Mouse (Mus musculus): ENCODE data around the gene Smarca1. TPM values are rescaled to one million over a fixed set of nuclear protein-coding genes. Genes with fewer than 3 reads are reported as not detected.

Gene Smarca1
- polyA plus RNA-seq, 1 experiment from 2014 or later = 31.3 TPM

- no peaks in the 10 kb centered on the region for H3K36me3 ChIP-seq (ENCODE audit: control insufficient read depth, insufficient read depth, low read length)
- H3K4me3 ChIP-seq (ENCODE audit: low read length) = no peak overlapping the region
- H3K4me1 ChIP-seq (ENCODE audit: control insufficient read depth, insufficient read depth, low read depth, low read length) = no peaks in the 10 kb centered on the region
- 53% methylated on average over 6 of the region's 6 CpGs for WGBS
- no peak for ATAC-seq
- H3K9me3 ChIP-seq (ENCODE audit: control insufficient read depth, low read length) = no peaks in the 10 kb centered on the region
- no peak overlapping the region for H3K4me2 ChIP-seq (ENCODE audit: low read length)
- no peak overlapping the region for H3K9ac ChIP-seq (ENCODE audit: low read depth, low read length)
- H3K27ac ChIP-seq (ENCODE audit: low read depth, low read length) = no peak overlapping the region
- no peaks in the 10 kb centered on the region for H3K27me3 ChIP-seq (replicated peaks; ENCODE audit: control insufficient read depth, insufficient read depth, low read length)
These were observed 57.5 kb downstream of the Smarca1 start for GRCm38 (mm10) chrX:47835098-47835834.

GRCm38 (mm10) chrX:47833431-47833830 lies 59.3 kb downstream of the Smarca1 start:
- WGBS = 61% methylated on average over 2 of the region's 2 CpGs
- no peaks in the 10 kb centered on the region for H3K4me1 ChIP-seq (ENCODE audit: control insufficient read depth, insufficient read depth, low read depth, low read length)
- no peak overlapping the region for H3K9ac ChIP-seq (ENCODE audit: low read depth, low read length)
- no peak overlapping the region for H3K4me3 ChIP-seq (ENCODE audit: low read length)
- no peak for ATAC-seq
- no peaks in the 10 kb centered on the region for H3K36me3 ChIP-seq (ENCODE audit: control insufficient read depth, insufficient read depth, low read length)
- H3K4me2 ChIP-seq (ENCODE audit: low read length) = no peak overlapping the region
- no peaks in the 10 kb centered on the region for H3K27me3 ChIP-seq (replicated peaks; ENCODE audit: control insufficient read depth, insufficient read depth, low read length)
- H3K27ac ChIP-seq (ENCODE audit: low read depth, low read length) = no peak overlapping the region
- no peaks in the 10 kb centered on the region for H3K9me3 ChIP-seq (ENCODE audit: control insufficient read depth, low read length)

GRCm38 (mm10) chrX:47820566-47820965 lies 72.2 kb downstream of the Smarca1 start:
- Histone ChIP-seq H3K27ac (ENCODE audit: low read depth, low read length) (no peak overlapping the region), H3K27me3 (replicated peaks; ENCODE audit: control insufficient read depth, insufficient read depth, low read length) (no peaks in the 10 kb centered on the region), H3K36me3 (ENCODE audit: control insufficient read depth, insufficient read depth, low read length) (no peaks in the 10 kb centered on the region), H3K9ac (ENCODE audit: low read depth, low read length) (no peak overlapping the region), H3K4me3 (ENCODE audit: low read length) (no peak overlapping the region), H3K4me1 (ENCODE audit: control insufficient read depth, insufficient read depth, low read depth, low read length) (no peaks in the 10 kb centered on the region), H3K9me3 (ENCODE audit: control insufficient read depth, low read length) (no peaks in the 10 kb centered on the region), H3K4me2 (ENCODE audit: low read length) (no peak overlapping the region)
- 48% methylated on average over 2 of the region's 2 CpGs for WGBS
- ATAC-seq = no peak

GRCm38 (mm10) chrX:47808717-47809116 lies 84.1 kb downstream of the Smarca1 start:
- no peaks in the 10 kb centered on the region for H3K9me3 ChIP-seq (ENCODE audit: control insufficient read depth, low read length)
- no peak for ATAC-seq
- H3K4me3 ChIP-seq (ENCODE audit: low read length) = no peak overlapping the region
- no peaks in the 10 kb centered on the region for H3K36me3 ChIP-seq (ENCODE audit: control insufficient read depth, insufficient read depth, low read length)
- H3K4me1 ChIP-seq (ENCODE audit: control insufficient read depth, insufficient read depth, low read depth, low read length) = no peaks in the 10 kb centered on the region
- H3K27ac ChIP-seq (ENCODE audit: low read depth, low read length) = no peak overlapping the region
- no peak overlapping the region for H3K4me2 ChIP-seq (ENCODE audit: low read length)
- 50% methylated on average over 2 of the region's 2 CpGs for WGBS
- no peaks in the 10 kb centered on the region for H3K27me3 ChIP-seq (replicated peaks; ENCODE audit: control insufficient read depth, insufficient read depth, low read length)
- no peak overlapping the region for H3K9ac ChIP-seq (ENCODE audit: low read depth, low read length)

- no peak for ATAC-seq
- Histone ChIP-seq H3K9me3 (ENCODE audit: control insufficient read depth, low read length) (no peaks in the 10 kb centered on the region), H3K27ac (ENCODE audit: low read depth, low read length) (no peak overlapping the region), H3K9ac (ENCODE audit: low read depth, low read length) (no peak overlapping the region), H3K36me3 (ENCODE audit: control insufficient read depth, insufficient read depth, low read length) (no peaks in the 10 kb centered on the region), H3K4me1 (ENCODE audit: control insufficient read depth, insufficient read depth, low read depth, low read length) (no peaks in the 10 kb centered on the region), H3K4me2 (ENCODE audit: low read length) (no peak overlapping the region), H3K27me3 (replicated peaks; ENCODE audit: control insufficient read depth, insufficient read depth, low read length) (no peaks in the 10 kb centered on the region), H3K4me3 (ENCODE audit: low read length) (no peak overlapping the region)
- WGBS = 80% methylated on average over 1 of the region's 1 CpGs
These were observed 128.3 kb downstream of the Smarca1 start for GRCm38 (mm10) chrX:47764440-47764839.

- no peak for ATAC-seq
- Histone ChIP-seq H3K4me3 (ENCODE audit: low read length) (no peak overlapping the region), H3K36me3 (ENCODE audit: control insufficient read depth, insufficient read depth, low read length) (no peaks in the 10 kb centered on the region), H3K4me2 (ENCODE audit: low read length) (no peak overlapping the region), H3K27ac (ENCODE audit: low read depth, low read length) (no peak overlapping the region), H3K9me3 (ENCODE audit: control insufficient read depth, low read length) (no peaks in the 10 kb centered on the region), H3K4me1 (ENCODE audit: control insufficient read depth, insufficient read depth, low read depth, low read length) (no peaks in the 10 kb centered on the region), H3K27me3 (replicated peaks; ENCODE audit: control insufficient read depth, insufficient read depth, low read length) (no peaks in the 10 kb centered on the region), H3K9ac (ENCODE audit: low read depth, low read length) (no peak overlapping the region)
- WGBS = 50% methylated on average over 1 of the region's 1 CpGs
These were observed 132.6 kb downstream of the Smarca1 start for GRCm38 (mm10) chrX:47760212-47760611.

Other genes starting within 250 kb of the Smarca1 start
- gene Ocrl, start 19.4 kb upstream of the Smarca1 start, polyA plus RNA-seq (2015; fragmentation: Nextera tagmentation; extraction: Ambion mirVana) = 30.8 and 33.9 TPM in 2 replicates
- 4.7 and 5.0 TPM in 2 replicates for gene Apln, start 141.9 kb upstream of the Smarca1 start, polyA plus RNA-seq (2015; fragmentation: Nextera tagmentation; extraction: Ambion mirVana)
- 0.76 and 1.1 TPM in 2 replicates for gene Xpnpep2, start 215.8 kb upstream of the Smarca1 start, polyA plus RNA-seq (2015; fragmentation: Nextera tagmentation; extraction: Ambion mirVana)